Mouse (Mus musculus) ES-E14 (cell line): ENCODE data around the gene F10.

ENCODE experiments used
- CHD2 ChIP-seq: IDR thresholded peaks from 2 replicates; pipeline ENCODE4 v1.6.1; 2014; ENCODE audit warnings: mild to moderate bottlenecking, low read depth, low read length, inconsistent platforms
- HCFC1 ChIP-seq: IDR thresholded peaks from 2 replicates; pipeline ENCODE4 v1.6.1; 2012; ENCODE audit warnings: low read length, inconsistent platforms, borderline replicate concordance; ENCODE audit not compliant: insufficient read depth
- ZC3H11A ChIP-seq: IDR thresholded peaks from 2 replicates; pipeline ENCODE4 v1.6.1; 2012; ENCODE audit warnings: low read depth, mild to moderate bottlenecking, inconsistent platforms, low read length, borderline replicate concordance
- ZNF384 ChIP-seq: IDR thresholded peaks from 2 replicates; pipeline ENCODE4 v1.6.1; 2012; ENCODE audit warnings: low read depth, low read length, inconsistent platforms

DNA sequence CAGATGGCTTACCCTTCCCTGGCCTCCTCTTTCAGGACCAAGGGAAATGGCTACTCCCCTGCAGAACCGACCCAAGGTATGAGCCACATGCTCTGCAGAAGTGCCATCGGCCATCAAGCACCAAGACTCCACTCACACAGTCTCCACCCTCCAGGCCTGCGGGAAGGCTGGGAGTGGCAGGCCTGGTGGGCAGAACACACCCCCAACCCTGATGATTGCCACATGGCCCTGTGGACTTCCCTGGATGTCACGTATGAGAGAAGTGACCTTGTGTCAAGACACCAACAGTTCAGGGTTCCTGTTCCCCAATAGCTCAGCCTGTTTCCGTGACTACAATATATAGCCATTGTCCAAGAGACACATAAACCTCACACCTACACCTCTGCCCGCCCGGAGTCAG, at the start of gene F10:
- TF ChIP-seq CHD2 (no peak), ZC3H11A (no peak), HCFC1 (no peak), ZNF384 (no peak)
